Mouse (Mus musculus) heart, embryonic 13.5 days (tissue): ENCODE measurements around the gene Olfr139. TPM values are rescaled to one million over a fixed set of nuclear protein-coding genes. Genes with fewer than 3 reads are reported as not detected.

ENCODE experiments used
- ATAC-seq: fragments of 200-750 bp; cut with Nextera tagmentation; 2 replicates; pipeline ENCODE4 v1.8.0; 2017; ENCODE audit warnings: moderate TSS enrichment; ENCODE audit not compliant: insufficient number of reproducible peaks, low FRiP score, low TSS enrichment; ENCODE audit errors: extremely low read depth
- H3K27ac ChIP-seq: fragments of 300-500 bp; sonication (generic); replicated peaks from 2 replicates; pipeline ENCODE4 v1.5.1; 2015; ENCODE audit warnings: moderate library complexity, mild to moderate bottlenecking, inconsistent platforms
- H3K27me3 ChIP-seq: fragments of 300-500 bp; sonication (generic); replicated peaks from 2 replicates; pipeline ENCODE4 v1.6.1; 2015; ENCODE audit warnings: mild to moderate bottlenecking, inconsistent platforms
- H3K36me3 ChIP-seq: fragments of 300-500 bp; sonication (generic); 2 replicates; pipeline ENCODE4 v1.6.1; 2015; ENCODE audit warnings: mild to moderate bottlenecking, inconsistent platforms
- H3K4me1 ChIP-seq: fragments of 300-500 bp; sonication (generic); 2 replicates; pipeline ENCODE4 v1.6.1; 2015; ENCODE audit warnings: inconsistent platforms
- H3K4me2 ChIP-seq: fragments of 300-500 bp; sonication (generic); 2 replicates; pipeline ENCODE4 v1.6.1; 2015; ENCODE audit warnings: inconsistent platforms, mild to moderate bottlenecking, moderate library complexity
- H3K4me3 ChIP-seq: fragments of 300-500 bp; sonication (generic); 2 replicates; pipeline ENCODE4 v1.5.1; 2015; ENCODE audit warnings: moderate library complexity, mild to moderate bottlenecking, inconsistent platforms
- H3K9ac ChIP-seq: fragments of 300-500 bp; sonication (generic); 2 replicates; pipeline ENCODE4 v1.6.1; 2015; ENCODE audit warnings: inconsistent platforms, mild to moderate bottlenecking, moderate library complexity
- H3K9me3 ChIP-seq: fragments of 300-500 bp; sonication (generic); 2 replicates; pipeline ENCODE4 v1.6.1; 2016; ENCODE audit warnings: inconsistent platforms
- WGBS: fragments of 180-500 bp; shearing (Covaris S2); methylation state at CpG from one replicate; pipeline ENCODE4 v1.1.7; 2015; ENCODE audit warnings: mixed read lengths; 5-methylcytosine and 5-hydroxymethylcytosine counted together
- polyA plus RNA-seq: library from polyadenylated mRNA; unstranded; fragments of >200 nt; fragmentation: Nextera tagmentation; extraction: Ambion mirVana; gene quantifications from 2 replicates; pipeline ENCODE4 v1.2.1, GENCODE M21; 2015

The Olfr139 gene
- polyA plus RNA-seq = not detected in 2 replicates

DNA sequence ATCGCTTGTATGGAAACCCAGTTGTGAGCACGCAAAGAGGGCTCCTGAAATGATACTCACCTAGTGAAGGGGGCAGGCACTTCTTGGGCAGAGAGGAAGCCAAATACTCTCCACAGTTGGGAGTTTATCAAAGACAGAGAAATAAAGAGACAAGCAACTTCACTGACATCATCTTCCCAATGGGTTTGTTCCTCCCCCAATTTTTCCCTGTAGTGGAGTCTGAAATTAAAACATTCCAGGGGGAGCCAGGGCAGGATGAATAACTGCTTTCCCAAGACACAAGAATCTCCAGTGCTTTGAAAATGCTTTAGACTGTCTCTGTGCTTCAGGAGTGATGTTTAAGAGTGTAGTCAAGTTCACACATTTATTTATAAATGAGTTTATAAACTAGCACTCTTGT is at the start of gene Olfr139, which contains the start of gene Olfr399:
Olfr139 (minus strand) TSS at position 101 of the 400 bp plus-strand sequence.
Olfr399 (minus strand) TSS at position 165 of the 400 bp plus-strand sequence.
- no peak within 1 kb of the TSS for H3K9ac ChIP-seq
- H3K4me1 ChIP-seq = no peaks in the 10 kb centered on the region
- no peak within 1 kb of the TSS for H3K4me3 ChIP-seq
- 65% methylated on average over 2 of the region's 2 CpGs for WGBS
- H3K4me2 ChIP-seq = no peak within 1 kb of the TSS
- ATAC-seq = no peak
- no peaks in the 10 kb centered on the region for H3K27me3 ChIP-seq
- H3K9me3 ChIP-seq = 0 out of 2 replicates have a peak, but pooled peaks cover 25% of the 10 kb centered on the region
- no peak within 1 kb of the TSS for H3K27ac ChIP-seq
- no peaks in the 10 kb centered on the region for H3K36me3 ChIP-seq

DNA sequence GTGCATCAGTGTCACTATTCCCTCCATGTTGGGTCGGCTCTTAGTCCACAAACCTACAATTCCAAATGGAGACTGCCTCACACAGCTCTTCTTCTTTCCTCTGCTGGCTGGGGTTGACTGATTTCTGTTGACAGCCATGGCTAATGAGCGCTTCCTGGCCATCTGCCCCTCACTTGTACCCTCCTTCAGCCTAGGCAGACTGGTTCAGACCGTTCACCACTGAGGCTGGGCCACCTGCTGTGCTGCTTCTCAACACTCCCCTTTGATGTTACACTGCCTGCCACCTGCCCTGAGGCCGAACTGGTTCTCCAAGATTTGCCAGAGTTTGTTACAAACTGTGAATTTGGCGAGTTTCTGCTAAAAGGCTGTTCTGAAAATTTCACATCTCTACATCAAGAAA is 48.7 kb upstream of the Olfr139 start:
- 17% methylated on average over 5 of the region's 5 CpGs for WGBS
- H3K4me3 ChIP-seq = no peak overlapping the region
- no peak for ATAC-seq
- H3K36me3 ChIP-seq = no peaks in the 10 kb centered on the region
- H3K4me2 ChIP-seq = no peak overlapping the region
- H3K9me3 ChIP-seq = peaks cover 27% of the 10 kb centered on the region
- no peaks in the 10 kb centered on the region for H3K4me1 ChIP-seq
- H3K27me3 ChIP-seq = no peaks in the 10 kb centered on the region
- H3K27ac ChIP-seq = no peak overlapping the region
- no peak overlapping the region for H3K9ac ChIP-seq

DNA sequence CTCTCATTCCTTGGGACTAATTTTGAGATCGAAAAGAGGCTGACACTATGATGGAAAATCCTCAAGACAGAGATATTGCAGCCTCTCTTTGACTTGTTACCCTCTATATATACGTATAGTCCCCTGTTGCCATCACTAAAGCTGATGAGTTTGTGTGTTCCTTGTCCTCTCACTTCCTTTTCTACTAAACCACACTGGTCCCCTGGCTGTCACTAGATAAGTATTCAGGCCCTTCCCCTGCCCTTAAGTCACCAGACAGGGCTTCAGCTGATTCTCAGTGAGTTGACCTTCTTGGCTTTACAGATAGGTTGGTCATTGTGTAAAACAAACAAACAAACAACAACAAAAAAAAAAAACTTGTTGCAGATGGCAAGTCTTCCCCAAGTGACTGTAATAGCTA is 45.2 kb upstream of the Olfr139 start:
- 38% methylated on average over 2 of the region's 2 CpGs for WGBS

DNA sequence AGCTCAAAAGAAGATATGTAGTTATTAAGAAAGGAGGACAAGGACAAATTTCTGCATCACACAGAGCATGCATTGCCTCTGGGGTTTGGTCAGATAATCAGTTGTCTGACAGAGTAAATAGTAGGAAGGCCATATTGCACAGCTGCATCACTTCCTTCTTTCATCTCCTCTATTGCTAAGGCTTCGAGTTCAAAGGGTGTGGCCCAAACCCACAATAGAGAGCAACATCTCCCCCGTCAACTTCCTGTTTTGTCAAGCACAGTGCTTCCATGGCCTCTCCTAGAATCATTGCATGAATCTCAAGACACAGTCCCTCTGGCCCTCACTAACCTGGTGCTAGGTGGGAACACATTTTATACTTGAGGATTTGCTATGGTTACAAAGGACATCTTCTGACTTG is 44.4 kb upstream of the Olfr139 start:
- H3K27ac ChIP-seq = no peak overlapping the region
- H3K9ac ChIP-seq = no peak overlapping the region
- H3K4me1 ChIP-seq = no peaks in the 10 kb centered on the region
- WGBS = 42% methylated on average over 2 of the region's 2 CpGs
- no peaks in the 10 kb centered on the region for H3K27me3 ChIP-seq
- no peak overlapping the region for H3K4me2 ChIP-seq
- no peaks in the 10 kb centered on the region for H3K36me3 ChIP-seq
- no peak overlapping the region for H3K4me3 ChIP-seq
- H3K9me3 ChIP-seq = peaks cover 19% of the 10 kb centered on the region; the same call in 1 of the 2 replicates
- no peak for ATAC-seq

More for the DNA sequence above, 45.2 kb upstream of the Olfr139 start:
- Histone ChIP-seq H3K9ac (no peak overlapping the region), H3K4me3 (no peak overlapping the region), H3K4me1 (no peaks in the 10 kb centered on the region), H3K9me3 (peaks cover 19% of the 10 kb centered on the region; the same call in 1 of the 2 replicates), H3K36me3 (no peaks in the 10 kb centered on the region), H3K27me3 (no peaks in the 10 kb centered on the region), H3K27ac (no peak overlapping the region), H3K4me2 (no peak overlapping the region)
- ATAC-seq = no peak

DNA sequence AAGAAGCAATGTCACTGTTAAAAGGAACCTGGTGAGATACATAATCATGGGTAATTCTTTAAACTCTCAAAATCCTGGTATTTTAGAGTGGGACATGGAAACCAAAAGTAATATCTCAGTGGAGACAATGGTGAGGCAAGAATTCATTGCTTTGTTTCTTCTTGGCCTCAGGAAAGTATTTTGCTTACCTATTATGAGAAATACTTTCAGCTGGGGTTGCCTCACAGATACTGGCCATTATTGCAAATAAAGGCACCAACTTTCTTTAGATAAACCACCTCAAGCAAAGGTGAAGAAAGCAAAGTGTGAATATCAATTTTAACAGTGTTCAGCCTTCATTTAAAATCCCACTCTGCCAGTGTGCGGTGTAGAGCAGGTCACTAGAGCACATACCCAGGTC is 13.3 kb upstream of the Olfr139 start, which contains the start of gene Zfp616:
Zfp616 (plus strand) TSS at position 301 of the 400 bp plus-strand sequence.
- no peak within 1 kb of the TSS for H3K4me2 ChIP-seq
- H3K36me3 ChIP-seq = no peaks in the 10 kb centered on the region
- peaks cover 12% of the 10 kb centered on the region for H3K9me3 ChIP-seq
- WGBS = 79% methylated on average over 1 of the region's 1 CpGs
- ATAC-seq = no peak
- no peak within 1 kb of the TSS for H3K27ac ChIP-seq
- H3K4me1 ChIP-seq = no peaks in the 10 kb centered on the region
- no peak within 1 kb of the TSS for H3K4me3 ChIP-seq
- H3K9ac ChIP-seq = no peak within 1 kb of the TSS
- H3K27me3 ChIP-seq = no peaks in the 10 kb centered on the region

DNA sequence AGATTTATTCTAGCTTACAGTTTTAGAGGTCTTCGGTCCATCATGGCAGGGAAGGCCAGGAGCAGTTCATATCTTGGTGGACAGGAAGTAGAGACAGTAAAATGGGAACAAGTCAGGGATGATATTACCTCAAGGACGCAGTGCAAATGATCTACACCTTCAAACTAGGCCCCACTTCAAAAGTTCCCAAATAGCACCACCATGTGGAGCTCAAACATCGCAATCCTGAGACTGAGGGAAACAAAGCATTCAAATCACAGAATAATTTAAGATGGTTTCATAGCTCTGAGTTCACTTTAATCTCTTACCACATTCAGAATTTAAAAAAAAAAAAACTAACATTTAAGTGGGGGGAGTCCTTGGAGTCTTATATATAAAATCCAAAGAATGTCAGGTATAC is 5.0 kb downstream of the Olfr139 start:
- H3K9ac ChIP-seq = no peak overlapping the region
- no peaks in the 10 kb centered on the region for H3K27me3 ChIP-seq
- H3K36me3 ChIP-seq = no peaks in the 10 kb centered on the region
- H3K27ac ChIP-seq = no peak overlapping the region
- no peaks in the 10 kb centered on the region for H3K4me1 ChIP-seq
- WGBS = 52% methylated on average over 3 of the region's 3 CpGs
- no peak for ATAC-seq
- no peak overlapping the region for H3K4me3 ChIP-seq
- H3K9me3 ChIP-seq = peaks cover 25% of the 10 kb centered on the region; the same call in 1 of the 2 replicates
- H3K4me2 ChIP-seq = no peak overlapping the region

Other genes with a start within 250 kb of the Olfr139 start
- not detected in 2 replicates for gene Olfr392, start 239.5 kb downstream of the Olfr139 start, polyA plus RNA-seq
- gene Olfr393, start 205.1 kb downstream of the Olfr139 start, polyA plus RNA-seq = not detected in 2 replicates
- gene Olfr394, start 165.8 kb downstream of the Olfr139 start, polyA plus RNA-seq = not detected in 2 replicates
- not detected in 2 replicates for gene Olfr395, start 147.3 kb downstream of the Olfr139 start, polyA plus RNA-seq
- gene Olfr23, start 119.9 kb downstream of the Olfr139 start, polyA plus RNA-seq = not detected in 2 replicates
- gene Olfr397, start 95.7 kb downstream of the Olfr139 start, polyA plus RNA-seq = not detected in 2 replicates
- not detected in 2 replicates for gene Olfr398, start 66.1 kb downstream of the Olfr139 start, polyA plus RNA-seq
- not detected in 2 replicates for gene Olfr399, start 64 bp upstream of the Olfr139 start, polyA plus RNA-seq
- not detected in 2 replicates for gene Zfp616, start 13.4 kb upstream of the Olfr139 start, polyA plus RNA-seq
- not detected in 2 replicates for gene Olfr401, start 57.2 kb upstream of the Olfr139 start, polyA plus RNA-seq
- not detected in 2 replicates for gene Olfr402, start 97.0 kb upstream of the Olfr139 start, polyA plus RNA-seq
- not detected in 2 replicates for gene Olfr403, start 129.7 kb upstream of the Olfr139 start, polyA plus RNA-seq
- not detected in 2 replicates for gene Olfr43, start 154.8 kb upstream of the Olfr139 start, polyA plus RNA-seq
- gene Olfr406, start 203.3 kb upstream of the Olfr139 start, polyA plus RNA-seq = not detected in 2 replicates
- gene Olfr59, start 227.2 kb upstream of the Olfr139 start, polyA plus RNA-seq = not detected in 2 replicates